Mouse (Mus musculus) hindbrain, embryonic 15.5 days (tissue): ENCODE measurements around the gene Map2k2. TPM values are rescaled to one million over a fixed set of nuclear protein-coding genes. Genes with fewer than 3 reads are reported as not detected.
"Not testable (repeated sequence)": the region's sequence is repeated elsewhere in the genome, so short reads cannot be mapped to it uniquely, and the experiment has no call there.

Experiments used
- ATAC-seq: fragments of 200-750 bp; cut with Nextera tagmentation; 2 replicates; pipeline ENCODE4 v1.8.0; 2017; ENCODE audit warnings: low read depth, moderate number of reproducible peaks, moderate TSS enrichment; ENCODE audit not compliant: low FRiP score
- H3K27ac ChIP-seq: fragments of 300-500 bp; sonication (generic); replicated peaks from 2 replicates; pipeline ENCODE4 v1.5.1; 2015; ENCODE audit warnings: mild to moderate bottlenecking, inconsistent platforms
- H3K27me3 ChIP-seq: fragments of 300-500 bp; sonication (generic); 2 replicates; pipeline ENCODE4 v1.6.1; 2015; ENCODE audit warnings: control low read depth, inconsistent platforms
- H3K36me3 ChIP-seq: fragments of 300-500 bp; sonication (generic); 2 replicates; pipeline ENCODE4 v1.6.1; 2015; ENCODE audit warnings: control low read depth, inconsistent platforms
- H3K4me1 ChIP-seq: fragments of 300-500 bp; sonication (generic); replicated peaks from 2 replicates; pipeline ENCODE4 v1.6.1; 2015; ENCODE audit warnings: control low read depth, inconsistent platforms
- H3K4me2 ChIP-seq: fragments of 300-500 bp; sonication (generic); 2 replicates; pipeline ENCODE4 v1.6.1; 2015; ENCODE audit warnings: moderate library complexity, mild to moderate bottlenecking, inconsistent platforms
- H3K4me3 ChIP-seq: fragments of 300-500 bp; sonication (generic); 2 replicates; pipeline ENCODE4 v1.5.1; 2015; ENCODE audit warnings: mild to moderate bottlenecking, inconsistent platforms
- H3K9ac ChIP-seq: fragments of 300-500 bp; sonication (generic); 2 replicates; pipeline ENCODE4 v1.6.1; 2015; ENCODE audit warnings: inconsistent platforms
- H3K9me3 ChIP-seq: fragments of 300-500 bp; sonication (generic); 2 replicates; pipeline ENCODE4 v1.6.1; 2016; ENCODE audit warnings: control low read depth, inconsistent platforms
- WGBS: fragments of 180-500 bp; shearing (Covaris S2); methylation state at CpG from one replicate; pipeline ENCODE4 v1.1.7; 2015; 5-methylcytosine and 5-hydroxymethylcytosine counted together
- polyA plus RNA-seq: library from polyadenylated mRNA; unstranded; fragments of >200 nt; fragmentation: Nextera tagmentation; extraction: Ambion mirVana; gene quantifications from 2 replicates; pipeline ENCODE4 v1.2.1, GENCODE M21; 2015

Map2k2 gene
- polyA plus RNA-seq, 1 experiment from 2014 or later: 259 TPM

- H3K4me2 ChIP-seq: peak overlapping the region; percentile 83
- H3K9me3 ChIP-seq: no peaks in the 10 kb centered on the region
- peaks cover 23% of the 10 kb centered on the region for H3K36me3 ChIP-seq
- 2% methylated on average over 29 of the region's 29 CpGs for WGBS
- peak overlapping the region; percentile 35 for H3K9ac ChIP-seq
- peaks cover 63% of the 10 kb centered on the region for H3K4me1 ChIP-seq
- H3K27me3 ChIP-seq: no peaks in the 10 kb centered on the region
- H3K4me3 ChIP-seq: peak overlapping the region; percentile 34
- H3K27ac ChIP-seq: peak overlapping the region; percentile 90
- ATAC-seq: peak; percentile 71
These were observed 69.1 kb downstream of the Map2k2 start for GRCm38 (mm10) chr10:81174617-81175344.

GRCm38 (mm10) chr10:81175345-81175701 lies 69.6 kb downstream of the Map2k2 start:
- 11% methylated on average over 4 of the region's 4 CpGs for WGBS

GRCm38 (mm10) chr10:81175936-81176465 lies 70.3 kb downstream of the Map2k2 start:
- Histone ChIP-seq H3K36me3 (peaks cover 35% of the 10 kb centered on the region), H3K27me3 (no peaks in the 10 kb centered on the region), H3K4me3 (peak overlapping the region; percentile 89), H3K9me3 (no peaks in the 10 kb centered on the region), H3K4me2 (peak overlapping the region; percentile 83), H3K27ac (peak overlapping the region; percentile 90), H3K4me1 (peaks cover 64% of the 10 kb centered on the region), H3K9ac (peak overlapping the region; percentile 39)
- no peak for ATAC-seq
- 5% methylated on average over 13 of the region's 13 CpGs for WGBS

More at GRCm38 (mm10) chr10:81175345-81175701, 69.6 kb downstream of the Map2k2 start:
- Histone ChIP-seq H3K27ac (peak overlapping the region; percentile 90), H3K4me2 (peak overlapping the region; percentile 83), H3K36me3 (peaks cover 29% of the 10 kb centered on the region), H3K4me3 (peak overlapping the region; percentile 34), H3K4me1 (peaks cover 64% of the 10 kb centered on the region)
- H3K27me3 ChIP-seq, H3K9me3 ChIP-seq, H3K9ac ChIP-seq, ATAC-seq: not testable (repeated sequence)

GRCm38 (mm10) chr10:81176466-81177271 lies 71.0 kb downstream of the Map2k2 start, which contains the start of gene Eef2:
TSS of gene Eef2 (plus strand) at chr10:81176631.
- no peaks in the 10 kb centered on the region for H3K27me3 ChIP-seq
- H3K4me2 ChIP-seq: peak within 1 kb of the TSS; percentile 83
- ATAC-seq: peak; percentile 78
- H3K4me1 ChIP-seq: peaks cover 67% of the 10 kb centered on the region
- peak within 1 kb of the TSS; percentile 89 for H3K4me3 ChIP-seq
- no peaks in the 10 kb centered on the region for H3K9me3 ChIP-seq
- peak within 1 kb of the TSS; percentile 91 for H3K9ac ChIP-seq
- peak within 1 kb of the TSS; percentile 90 for H3K27ac ChIP-seq
- WGBS: under 1% methylated on average over 77 of the region's 77 CpGs
- H3K36me3 ChIP-seq: peaks cover 42% of the 10 kb centered on the region

- 14% methylated on average over 16 of the region's 16 CpGs for WGBS
- H3K27me3 ChIP-seq: no peaks in the 10 kb centered on the region
- H3K36me3 ChIP-seq: peaks cover 50% of the 10 kb centered on the region
- ATAC-seq: no peak
- peak overlapping the region; percentile 89 for H3K4me3 ChIP-seq
- peak overlapping the region; percentile 90 for H3K27ac ChIP-seq
- H3K9me3 ChIP-seq: no peaks in the 10 kb centered on the region
- peak overlapping the region; percentile 91 for H3K9ac ChIP-seq
- H3K4me2 ChIP-seq: peak overlapping the region; percentile 83
- peaks cover 75% of the 10 kb centered on the region for H3K4me1 ChIP-seq
These were observed 71.8 kb downstream of the Map2k2 start for GRCm38 (mm10) chr10:81177491-81177925.

- peak overlapping the region; percentile 89 for H3K4me3 ChIP-seq
- WGBS: 69% methylated on average over 14 of the region's 14 CpGs
- 0 out of 2 replicates have a peak overlapping the region, but pooled peaks have one; percentile 90 for H3K27ac ChIP-seq
- H3K4me2 ChIP-seq: peak overlapping the region; percentile 83
- H3K9me3 ChIP-seq: no peaks in the 10 kb centered on the region
- H3K27me3 ChIP-seq: no peaks in the 10 kb centered on the region
- no peak for ATAC-seq
- peaks cover 50% of the 10 kb centered on the region for H3K36me3 ChIP-seq
- peak overlapping the region; percentile 91 for H3K9ac ChIP-seq
- peaks cover 71% of the 10 kb centered on the region for H3K4me1 ChIP-seq
These were observed 72.4 kb downstream of the Map2k2 start for GRCm38 (mm10) chr10:81177958-81178712.

- Histone ChIP-seq H3K4me3 (no peak overlapping the region), H3K9me3 (no peaks in the 10 kb centered on the region), H3K27ac (no peak overlapping the region), H3K9ac (no peak overlapping the region), H3K4me1 (peaks cover 69% of the 10 kb centered on the region), H3K36me3 (peaks cover 50% of the 10 kb centered on the region), H3K4me2 (0 out of 2 replicates have a peak overlapping the region, but pooled peaks have one; percentile 83), H3K27me3 (no peaks in the 10 kb centered on the region)
- 93% methylated on average over 11 of the region's 11 CpGs for WGBS
- ATAC-seq: no peak
These were observed 73.2 kb downstream of the Map2k2 start for GRCm38 (mm10) chr10:81178927-81179326.

GRCm38 (mm10) chr10:81179451-81180342 lies 74.0 kb downstream of the Map2k2 start:
- H3K9ac ChIP-seq: no peak overlapping the region
- H3K4me3 ChIP-seq: no peak overlapping the region
- no peaks in the 10 kb centered on the region for H3K9me3 ChIP-seq
- H3K4me1 ChIP-seq: peaks cover 68% of the 10 kb centered on the region
- H3K4me2 ChIP-seq: no peak overlapping the region
- 89% methylated on average over 32 of the region's 32 CpGs for WGBS
- peaks cover 57% of the 10 kb centered on the region for H3K36me3 ChIP-seq
- ATAC-seq: no peak
- H3K27me3 ChIP-seq: no peaks in the 10 kb centered on the region
- no peak overlapping the region for H3K27ac ChIP-seq

- Histone ChIP-seq H3K4me2 (no peak overlapping the region), H3K9ac (no peak overlapping the region), H3K36me3 (peaks cover 68% of the 10 kb centered on the region), H3K4me1 (peaks cover 63% of the 10 kb centered on the region), H3K9me3 (no peaks in the 10 kb centered on the region), H3K27me3 (no peaks in the 10 kb centered on the region), H3K27ac (no peak overlapping the region), H3K4me3 (no peak overlapping the region)
- ATAC-seq: no peak
- WGBS: 95% methylated on average over 13 of the region's 13 CpGs
These were observed 75.2 kb downstream of the Map2k2 start for GRCm38 (mm10) chr10:81180946-81181345.

GRCm38 (mm10) chr10:81181860-81182259 lies 76.1 kb downstream of the Map2k2 start:
- not testable (repeated sequence) for H3K4me2 ChIP-seq, H3K9me3 ChIP-seq, ATAC-seq, H3K27me3 ChIP-seq, H3K9ac ChIP-seq, H3K4me3 ChIP-seq, H3K27ac ChIP-seq
- Histone ChIP-seq H3K4me1 (peaks cover 59% of the 10 kb centered on the region), H3K36me3 (peaks cover 68% of the 10 kb centered on the region)
- WGBS: 82% methylated on average over 12 of the region's 12 CpGs
